Mouse (Mus musculus) liver, embryonic 12.5 days (tissue): ENCODE data around the gene Tnfrsf13b. TPM values are rescaled to one million over a fixed set of nuclear protein-coding genes. Genes with fewer than 3 reads are reported as not detected.
"Not testable (repeated sequence)": the region's sequence is repeated elsewhere in the genome, so short reads cannot be mapped to it uniquely, and the experiment has no call there.

Experiments
- ATAC-seq: fragments of 200-750 bp; cut with Nextera tagmentation; 2 replicates; pipeline ENCODE4 v1.8.0; 2017; ENCODE audit warnings: moderate number of reproducible peaks, mild to moderate bottlenecking, moderate library complexity
- H3K27ac ChIP-seq: fragments of 300-500 bp; sonication (generic); 2 replicates; pipeline ENCODE4 v1.5.1; 2016; ENCODE audit warnings: mild to moderate bottlenecking
- H3K27me3 ChIP-seq: fragments of 300-500 bp; sonication (generic); replicated peaks from 2 replicates; pipeline ENCODE4 v1.6.1; 2016; ENCODE audit warnings: mild to moderate bottlenecking, moderate library complexity
- H3K36me3 ChIP-seq: fragments of 300-500 bp; sonication (generic); 2 replicates; pipeline ENCODE4 v1.6.1; 2016; ENCODE audit warnings: mild to moderate bottlenecking, moderate library complexity
- H3K4me1 ChIP-seq: fragments of 300-500 bp; sonication (generic); 2 replicates; pipeline ENCODE4 v1.6.1; 2016
- H3K4me2 ChIP-seq: fragments of 300-500 bp; sonication (generic); 2 replicates; pipeline ENCODE4 v1.6.1; 2016; ENCODE audit warnings: mild to moderate bottlenecking, moderate library complexity
- H3K4me3 ChIP-seq: fragments of 300-500 bp; sonication (generic); 2 replicates; pipeline ENCODE4 v1.5.1; 2016; ENCODE audit warnings: mild to moderate bottlenecking, moderate library complexity
- H3K9ac ChIP-seq: fragments of 300-500 bp; sonication (generic); 2 replicates; pipeline ENCODE4 v1.6.1; 2016; ENCODE audit warnings: mild to moderate bottlenecking, moderate library complexity
- H3K9me3 ChIP-seq: fragments of 300-500 bp; sonication (generic); replicated peaks from 2 replicates; pipeline ENCODE4 v1.6.1; 2016; ENCODE audit warnings: mild to moderate bottlenecking, moderate library complexity
- WGBS: fragments of 180-500 bp; shearing (Covaris S2); methylation state at CpG from one replicate; pipeline ENCODE4 v1.1.7; 2016; ENCODE audit not compliant: insufficient replicate concordance; 5-methylcytosine and 5-hydroxymethylcytosine counted together
- polyA plus RNA-seq: library from polyadenylated mRNA; unstranded; fragments of >200 nt; fragmentation: Nextera tagmentation; extraction: Ambion mirVana; gene quantifications from 2 replicates; pipeline ENCODE4 v1.2.1, GENCODE M21; 2016

Gene Tnfrsf13b
- polyA plus RNA-seq, 1 experiment from 2014 or later, result 3.2 TPM

GRCm38 (mm10) chr11:61176321-61176720, 49.8 kb downstream of the Tnfrsf13b start:
- Histone ChIP-seq H3K4me3 (no peak overlapping the region), H3K9me3 (no peaks in the 10 kb centered on the region), H3K36me3 (no peaks in the 10 kb centered on the region), H3K4me2 (peak overlapping the region; percentile 100), H3K4me1 (peaks cover 23% of the 10 kb centered on the region), H3K9ac (no peak overlapping the region), H3K27ac (no peak overlapping the region), H3K27me3 (no peaks in the 10 kb centered on the region)
- no peak for ATAC-seq
- 36% methylated on average over 1 of the region's 1 CpGs for WGBS

GRCm38 (mm10) chr11:61180361-61180760, 53.8 kb downstream of the Tnfrsf13b start:
- Histone ChIP-seq H3K4me1 (peaks cover 8% of the 10 kb centered on the region), H3K9ac (no peak overlapping the region), H3K4me3 (no peak overlapping the region), H3K27me3 (no peaks in the 10 kb centered on the region), H3K36me3 (no peaks in the 10 kb centered on the region), H3K27ac (no peak overlapping the region), H3K4me2 (no peak overlapping the region), H3K9me3 (no peaks in the 10 kb centered on the region)
- WGBS, result 77% methylated on average over 3 of the region's 3 CpGs
- no peak for ATAC-seq

GRCm38 (mm10) chr11:61181624-61182023, 55.1 kb downstream of the Tnfrsf13b start:
- Histone ChIP-seq H3K4me3 (no peak overlapping the region), H3K36me3 (no peaks in the 10 kb centered on the region), H3K9ac (no peak overlapping the region), H3K27ac (no peak overlapping the region), H3K4me2 (no peak overlapping the region), H3K4me1 (no peaks in the 10 kb centered on the region), H3K27me3 (no peaks in the 10 kb centered on the region), H3K9me3 (no peaks in the 10 kb centered on the region)
- ATAC-seq, result no peak

GRCm38 (mm10) chr11:61183820-61184219, 57.3 kb downstream of the Tnfrsf13b start:
- WGBS, result 53% methylated on average over 1 of the region's 1 CpGs

GRCm38 (mm10) chr11:61190776-61191175, 64.2 kb downstream of the Tnfrsf13b start:
- WGBS, result 65% methylated on average over 2 of the region's 2 CpGs

More at GRCm38 (mm10) chr11:61183820-61184219, 57.3 kb downstream of the Tnfrsf13b start:
- Histone ChIP-seq H3K9ac (no peak overlapping the region), H3K4me1 (no peaks in the 10 kb centered on the region), H3K27ac (no peak overlapping the region), H3K36me3 (no peaks in the 10 kb centered on the region), H3K4me3 (no peak overlapping the region), H3K27me3 (no peaks in the 10 kb centered on the region), H3K4me2 (no peak overlapping the region), H3K9me3 (no peaks in the 10 kb centered on the region)
- no peak for ATAC-seq

GRCm38 (mm10) chr11:61192123-61192522, 65.6 kb downstream of the Tnfrsf13b start:
- not testable (repeated sequence) for ATAC-seq, H3K27ac ChIP-seq, H3K9ac ChIP-seq, H3K9me3 ChIP-seq, H3K36me3 ChIP-seq, H3K4me1 ChIP-seq, H3K4me2 ChIP-seq, H3K4me3 ChIP-seq
- WGBS, result 91% methylated on average over 7 of the region's 10 CpGs
- H3K27me3 ChIP-seq, result peaks cover 21% of the 10 kb centered on the region

More at GRCm38 (mm10) chr11:61190776-61191175, 64.2 kb downstream of the Tnfrsf13b start:
- Histone ChIP-seq H3K9me3 (no peaks in the 10 kb centered on the region), H3K4me1 (no peaks in the 10 kb centered on the region), H3K27me3 (peaks cover 20% of the 10 kb centered on the region), H3K4me3 (no peak overlapping the region), H3K9ac (no peak overlapping the region), H3K27ac (no peak overlapping the region), H3K4me2 (no peak overlapping the region), H3K36me3 (no peaks in the 10 kb centered on the region)
- no peak for ATAC-seq

- no peak overlapping the region for H3K27ac ChIP-seq
- no peak overlapping the region for H3K9ac ChIP-seq
- H3K4me1 ChIP-seq, result no peaks in the 10 kb centered on the region
- no peaks in the 10 kb centered on the region for H3K36me3 ChIP-seq
- no peaks in the 10 kb centered on the region for H3K9me3 ChIP-seq
- no peak for ATAC-seq
- peaks cover 21% of the 10 kb centered on the region for H3K27me3 ChIP-seq
- H3K4me2 ChIP-seq, result no peak overlapping the region
- WGBS, result 94% methylated on average over 2 of the region's 2 CpGs
- no peak overlapping the region for H3K4me3 ChIP-seq
Observed at GRCm38 (mm10) chr11:61192779-61193178, 66.2 kb downstream of the Tnfrsf13b start.

GRCm38 (mm10) chr11:61193392-61193791, 66.8 kb downstream of the Tnfrsf13b start:
- H3K27me3 ChIP-seq, result peaks cover 21% of the 10 kb centered on the region
- no peak overlapping the region for H3K9ac ChIP-seq
- 3% methylated on average over 9 of the region's 9 CpGs for WGBS
- H3K4me2 ChIP-seq, result no peak overlapping the region
- no peaks in the 10 kb centered on the region for H3K4me1 ChIP-seq
- no peak overlapping the region for H3K27ac ChIP-seq
- H3K9me3 ChIP-seq, result no peaks in the 10 kb centered on the region
- no peak overlapping the region for H3K4me3 ChIP-seq
- no peaks in the 10 kb centered on the region for H3K36me3 ChIP-seq
- ATAC-seq, result no peak

GRCm38 (mm10) chr11:61196616-61197353, 70.2 kb downstream of the Tnfrsf13b start:
- Histone ChIP-seq H3K4me2 (no peak overlapping the region), H3K4me3 (no peak overlapping the region), H3K27ac (no peak overlapping the region), H3K36me3 (no peaks in the 10 kb centered on the region), H3K9ac (no peak overlapping the region), H3K9me3 (no peaks in the 10 kb centered on the region), H3K27me3 (peaks cover 21% of the 10 kb centered on the region), H3K4me1 (no peaks in the 10 kb centered on the region)
- ATAC-seq, result no peak
- 74% methylated on average over 14 of the region's 14 CpGs for WGBS

- Histone ChIP-seq H3K27ac (no peak overlapping the region), H3K4me2 (no peak overlapping the region), H3K4me3 (no peak overlapping the region), H3K27me3 (peaks cover 21% of the 10 kb centered on the region), H3K9ac (no peak overlapping the region), H3K36me3 (no peaks in the 10 kb centered on the region), H3K4me1 (no peaks in the 10 kb centered on the region), H3K9me3 (no peaks in the 10 kb centered on the region)
- ATAC-seq, result no peak
Observed at GRCm38 (mm10) chr11:61197935-61198334, 71.4 kb downstream of the Tnfrsf13b start.

Other genes with a start within 250 kb of the Tnfrsf13b start
- 38.1 and 40.0 TPM in 2 replicates for gene Tmem11, start 247.5 kb upstream of the Tnfrsf13b start, polyA plus RNA-seq
- 9.3 and 9.6 TPM in 2 replicates for gene Natd1, start 212.0 kb upstream of the Tnfrsf13b start, polyA plus RNA-seq
- gene Map2k3, start 194.7 kb upstream of the Tnfrsf13b start, polyA plus RNA-seq, result 170 and 173 TPM in 2 replicates
- 0.07 TPM in 1 of 2 replicates, not detected in the other for gene Kcnj12, start 104.2 kb upstream of the Tnfrsf13b start, polyA plus RNA-seq
- 28.5 and 30.8 TPM in 2 replicates for gene Usp22, start 48.3 kb downstream of the Tnfrsf13b start, polyA plus RNA-seq
- 0.07 TPM in 1 of 2 replicates, not detected in the other for gene Aldh3a1, start 80.8 kb downstream of the Tnfrsf13b start, polyA plus RNA-seq
- 19.5 and 24.5 TPM in 2 replicates for gene Aldh3a2, start 140.7 kb downstream of the Tnfrsf13b start, polyA plus RNA-seq
- gene Slc47a2, start 216.1 kb downstream of the Tnfrsf13b start, polyA plus RNA-seq, result 0.12 TPM in 1 of 2 replicates, not detected in the other